Comparison of ENCODE assay signal across 10 mouse cellular contexts in the genomic region with DNA sequence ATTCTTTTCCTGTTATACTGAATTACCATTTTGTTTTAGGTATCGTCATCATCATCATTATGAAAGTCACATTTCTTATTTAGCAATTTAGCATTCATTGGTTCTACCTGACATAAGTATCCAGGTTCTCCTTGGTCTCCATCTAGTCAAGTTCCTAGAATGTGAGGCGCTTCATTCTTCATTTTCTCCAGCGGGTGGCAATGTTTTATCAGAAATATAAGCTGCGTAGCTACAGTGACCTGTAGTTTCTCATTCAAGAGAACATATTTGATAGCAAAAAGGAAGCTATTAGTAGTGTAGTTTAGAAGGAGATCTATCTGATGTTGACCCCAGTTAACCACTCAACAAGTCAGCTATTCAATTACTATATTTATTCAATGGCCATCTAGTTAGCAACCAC. TPM values are rescaled to one million over a fixed set of nuclear protein-coding genes. Genes with fewer than 3 reads are reported as not detected.
DNase-seq lines count a peak whose midpoint lies in the region.
"Had no signal": no experiment of that assay in that cellular context is flagged by ENCODE, and none has a peak within 500 bp of the region (broad histone marks: within the 10 kb centered on the region; RNA-seq: fewer than 3 reads in every experiment).

No protein-coding gene starts in this region.

- peak; percentile 17 to 22 for DNase-seq in heart, postnatal 10 days
- DNase-seq in heart, adult 18-20 months = no peak
- DNase-seq in lung, postnatal 36 days = peak; percentile 15
- DNase-seq in lung, postnatal 4 days = no peak
- DNase-seq in cerebellum, postnatal 25 days = peak; percentile 33 to 62
- peak; percentile 71 for DNase-seq in retina, embryonic 14.5 days (ENCODE audit: low spot score)
- DNase-seq in c-Kit-positive CD71-positive TER-119-positive erythroid progenitor cells, embryonic 14.5 days (ENCODE audit: low spot score) = no peak
- DNase-seq in heart, postnatal 25 days (ENCODE audit: low spot score) = no peak

- intact Hi-C loops in heart, postnatal 10 days (cut with DNase I) = loop anchor here (2.0 kb wide), 1 partner anchor 535 kb away; no protein-coding TSS in a partner anchor
- intact Hi-C loops in heart, postnatal 25 days (cut with DNase I) = loop anchor here (2.0 kb wide), 1 partner anchor 535 kb away; no protein-coding TSS in a partner anchor

RNA-seq across cellular contexts. Expression of a gene that starts 21.9 kb away (rescaled TPM):
- total RNA-seq in heart, postnatal 10 days (2021) = under 1 TPM in 1 of 2 experiments, not detected in 1; 0.20 TPM
- total RNA-seq in heart, adult 18-20 months (2021) = not detected
- total RNA-seq in heart, postnatal 25 days (2021) = not detected
- total RNA-seq: hematopoietic stem cell, adult 5-6 weeks; megakaryocyte, adult 5-6 weeks had no signal

Comparison
In these comparisons a context has a peak if more than half of its experiments do, and no peak if none do; other contexts are left out.
1. DNase-seq: peak in heart, postnatal 10 days (2 of 2), lung, postnatal 36 days (single experiment), cerebellum, postnatal 25 days (2 of 2) and retina, embryonic 14.5 days (single experiment); none in heart, adult 18-20 months (0 of 2), lung, postnatal 4 days (0 of 2), c-Kit-positive CD71-positive TER-119-positive erythroid progenitor cells, embryonic 14.5 days (single experiment) and heart, postnatal 25 days (single experiment).